Mouse (Mus musculus) splenic B cell, adult 2 months (primary cell): ENCODE data around the gene Rtkn2.
A peak's percentile ranks its signal among the peaks of the same experiment; 100 is the strongest.

Experiments
- DNase-seq: peaks from one replicate; pipeline ENCODE4 v3.0.0-alpha.2; 2011; ENCODE audit warnings: low read depth, low spot score
- H3K27me3 ChIP-seq: 2 replicates; pipeline ENCODE4 v1.6.1; 2012; ENCODE audit warnings: mild to moderate bottlenecking, low read length, moderate library complexity, mixed read lengths; ENCODE audit not compliant: control insufficient read depth, poor library complexity, insufficient read depth, severe bottlenecking
- H3K36me3 ChIP-seq: 2 replicates; pipeline ENCODE4 v1.6.1; 2012; ENCODE audit warnings: mild to moderate bottlenecking, low read length, moderate library complexity, mixed read lengths; ENCODE audit not compliant: control insufficient read depth, poor library complexity, insufficient read depth, severe bottlenecking

The Rtkn2 gene

GRCm38 (mm10) chr10:68067961-68068360, 88.6 kb downstream of the Rtkn2 start:
- DNase-seq = no peak
- Histone ChIP-seq H3K36me3 (no peaks in the 10 kb centered on the region), H3K27me3 (no peaks in the 10 kb centered on the region)

- no peaks in the 10 kb centered on the region for H3K36me3 ChIP-seq
- no peak for DNase-seq
- H3K27me3 ChIP-seq = no peaks in the 10 kb centered on the region
Measured at GRCm38 (mm10) chr10:68068426-68068825, 89.1 kb downstream of the Rtkn2 start.

DNA sequence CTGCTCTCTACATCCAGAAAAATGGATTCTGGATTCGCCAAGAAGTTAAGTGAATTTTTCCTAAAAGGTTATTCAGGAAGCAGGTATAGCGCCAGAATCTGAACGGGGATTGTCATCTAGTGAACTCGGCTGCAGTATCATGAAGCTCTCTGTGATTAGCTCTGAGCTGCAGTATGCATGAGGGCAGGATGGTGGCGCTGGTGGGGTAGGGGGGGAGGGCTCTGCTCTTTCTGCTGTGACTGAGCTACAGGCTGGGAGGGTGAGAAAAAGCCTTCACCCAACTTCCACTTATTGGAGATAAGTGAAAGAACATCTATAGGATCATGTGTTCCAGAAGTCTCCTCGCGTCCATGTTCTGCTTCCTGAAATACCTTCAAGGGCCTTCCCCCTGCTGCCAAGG, 91.7 kb downstream of the Rtkn2 start:
- DNase-seq = no peak
- H3K27me3 ChIP-seq = no peaks in the 10 kb centered on the region
- H3K36me3 ChIP-seq = no peaks in the 10 kb centered on the region

DNA sequence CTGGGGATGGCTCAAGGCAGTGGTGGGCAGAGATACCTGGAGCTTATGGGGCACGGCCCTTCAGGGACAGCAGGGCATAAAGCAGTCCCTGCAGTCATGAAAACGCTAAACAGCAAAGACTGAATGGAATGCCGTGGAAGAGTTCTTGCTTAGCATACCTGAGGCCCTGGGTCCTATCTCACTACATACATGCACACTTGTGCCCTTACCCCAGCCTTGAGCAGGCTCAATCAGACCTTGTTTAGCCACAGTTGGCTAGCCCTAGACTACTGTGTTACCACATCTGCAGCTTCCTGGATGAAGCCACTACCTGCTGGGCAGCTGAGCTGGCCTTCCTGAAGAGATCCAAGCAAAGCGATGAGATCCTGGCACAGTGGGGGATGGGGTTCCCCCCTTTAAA, 93.3 kb downstream of the Rtkn2 start:
- no peak for DNase-seq
- Histone ChIP-seq H3K36me3 (no peaks in the 10 kb centered on the region), H3K27me3 (no peaks in the 10 kb centered on the region)

DNA sequence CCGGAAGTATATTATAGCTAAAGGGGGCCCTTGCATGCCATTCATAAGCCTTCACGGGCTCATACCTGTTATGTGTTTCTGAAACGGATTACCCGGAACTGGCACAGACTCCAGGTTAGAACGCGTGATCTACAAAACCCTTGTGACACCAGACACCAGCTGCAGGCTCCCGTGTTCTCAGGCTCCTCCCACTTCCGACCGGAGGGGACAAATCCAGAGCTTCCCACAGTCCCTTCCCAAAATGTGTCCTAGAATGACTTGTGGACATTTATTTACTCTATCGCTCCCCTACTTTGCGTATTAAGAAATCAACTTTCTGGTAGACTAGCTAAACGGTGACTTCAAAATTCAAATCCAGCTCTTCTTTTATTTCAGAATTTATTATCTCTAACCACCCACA, 94.9 kb downstream of the Rtkn2 start:
- no peaks in the 10 kb centered on the region for H3K36me3 ChIP-seq
- no peak for DNase-seq

DNA sequence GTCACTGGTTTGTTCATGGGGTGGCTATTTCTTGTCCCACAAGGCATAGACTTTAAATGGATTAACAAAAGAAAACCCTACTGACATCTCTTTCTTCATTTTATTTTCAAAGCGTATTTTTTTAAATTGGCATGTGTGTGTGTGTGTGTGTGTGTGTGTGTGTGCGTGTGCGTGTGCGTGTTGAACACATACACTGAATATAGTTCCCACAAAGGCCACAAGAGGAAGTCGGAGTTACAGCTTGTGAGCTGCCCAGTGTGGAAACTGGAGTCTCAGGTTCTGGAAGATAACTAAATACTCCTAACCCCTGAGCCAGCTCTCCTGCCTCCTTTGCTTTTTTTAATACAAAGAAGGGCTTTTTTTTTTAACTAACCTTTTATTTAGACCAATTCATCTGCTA, 95.8 kb downstream of the Rtkn2 start:
- no peak for DNase-seq
- Histone ChIP-seq H3K36me3 (no peaks in the 10 kb centered on the region), H3K27me3 (no peaks in the 10 kb centered on the region)

More for the DNA sequence above, 94.9 kb downstream of the Rtkn2 start:
- no peaks in the 10 kb centered on the region for H3K27me3 ChIP-seq

DNA sequence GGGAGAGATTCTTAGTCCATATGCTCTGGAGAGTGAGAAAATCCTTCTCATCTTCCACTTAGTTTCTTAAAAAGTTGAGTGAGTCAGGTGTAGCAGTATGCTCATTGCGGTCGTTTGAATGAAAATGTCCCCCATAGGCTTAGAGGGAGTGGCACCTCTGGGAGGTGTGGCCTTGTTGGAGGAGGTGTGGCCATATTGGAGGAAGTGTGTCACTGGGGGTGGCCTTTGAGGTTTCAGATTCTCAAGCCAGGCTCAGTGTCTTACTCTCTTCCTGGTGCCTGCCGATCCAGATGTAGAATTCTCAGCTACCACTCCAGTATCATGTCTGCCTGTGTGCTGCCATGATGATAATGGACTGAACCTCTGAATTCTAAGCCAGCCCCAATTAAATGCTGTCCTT, 99.3 kb downstream of the Rtkn2 start:
- no peaks in the 10 kb centered on the region for H3K27me3 ChIP-seq
- no peaks in the 10 kb centered on the region for H3K36me3 ChIP-seq
- no peak for DNase-seq

- Histone ChIP-seq H3K27me3 (no peaks in the 10 kb centered on the region), H3K36me3 (no peaks in the 10 kb centered on the region)
- DNase-seq = no peak
Measured at GRCm38 (mm10) chr10:68079910-68080670, 100.7 kb downstream of the Rtkn2 start.

DNA sequence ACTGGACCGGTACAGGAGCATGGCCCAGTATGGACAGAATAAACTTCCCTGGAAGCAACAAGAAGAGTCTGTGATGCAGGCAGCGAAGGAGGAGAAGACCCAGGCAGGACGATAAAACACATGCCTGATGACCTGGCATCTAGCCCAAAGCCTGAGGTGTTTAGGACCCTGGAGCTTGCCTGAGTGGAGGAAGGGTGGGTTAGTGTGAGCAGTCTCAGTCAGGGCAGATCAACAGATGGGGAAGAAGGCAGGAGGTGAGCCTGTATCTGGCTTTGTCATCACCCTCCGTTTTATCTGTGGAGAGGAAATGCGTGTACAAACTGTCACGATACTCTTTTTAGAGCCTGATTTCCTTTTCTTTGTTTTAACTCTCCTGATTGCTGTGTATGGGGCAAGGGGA, 102.3 kb downstream of the Rtkn2 start:
- no peak for DNase-seq
- no peaks in the 10 kb centered on the region for H3K27me3 ChIP-seq
- no peaks in the 10 kb centered on the region for H3K36me3 ChIP-seq

- no peak for DNase-seq
- Histone ChIP-seq H3K27me3 (no peaks in the 10 kb centered on the region), H3K36me3 (no peaks in the 10 kb centered on the region)
Measured at GRCm38 (mm10) chr10:68085574-68085973, 106.2 kb downstream of the Rtkn2 start.

DNA sequence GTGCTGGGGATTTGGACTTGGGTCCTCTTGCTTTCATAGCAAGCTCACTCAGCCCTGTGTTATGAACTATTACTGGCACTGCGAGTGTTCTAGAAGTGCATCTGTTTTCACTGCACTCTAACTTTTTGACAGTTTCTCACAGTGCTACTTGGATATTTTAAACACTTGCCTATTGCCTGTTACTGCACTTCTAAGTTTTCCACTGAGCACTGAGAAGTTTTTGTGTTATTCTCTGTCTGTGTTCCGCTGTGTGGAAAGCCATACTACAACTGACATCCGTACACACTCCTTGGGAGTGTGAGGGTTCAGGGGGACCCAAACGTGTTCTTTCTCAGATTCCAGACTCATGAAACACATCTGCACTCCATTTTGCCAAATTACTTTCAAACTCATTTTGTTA, 107.6 kb downstream of the Rtkn2 start:
- DNase-seq = no peak
- Histone ChIP-seq H3K27me3 (no peaks in the 10 kb centered on the region), H3K36me3 (no peaks in the 10 kb centered on the region)

GRCm38 (mm10) chr10:68087722-68088121, 108.4 kb downstream of the Rtkn2 start:
- Histone ChIP-seq H3K36me3 (no peaks in the 10 kb centered on the region), H3K27me3 (no peaks in the 10 kb centered on the region)
- DNase-seq = no peak

GRCm38 (mm10) chr10:68089435-68090196, 110.2 kb downstream of the Rtkn2 start:
- Histone ChIP-seq H3K27me3 (no peaks in the 10 kb centered on the region), H3K36me3 (0 out of 2 replicates have a peak, but pooled peaks cover 3% of the 10 kb centered on the region)
- peak; percentile 52 for DNase-seq

GRCm38 (mm10) chr10:68090197-68090535, 110.8 kb downstream of the Rtkn2 start:
- no peak for DNase-seq
- Histone ChIP-seq H3K36me3 (0 out of 2 replicates have a peak, but pooled peaks cover 4% of the 10 kb centered on the region), H3K27me3 (no peaks in the 10 kb centered on the region)

- no peaks in the 10 kb centered on the region for H3K27me3 ChIP-seq
- 0 out of 2 replicates have a peak, but pooled peaks cover 5% of the 10 kb centered on the region for H3K36me3 ChIP-seq
- DNase-seq = no peak
Measured at GRCm38 (mm10) chr10:68090544-68090943, 111.2 kb downstream of the Rtkn2 start.
